Mouse (Mus musculus) lung, adult 2 months (tissue): ENCODE data around the gene Psmd8.

Source experiments
- CTCF ChIP-seq: fragments of 200-500 bp; IDR thresholded peaks from 2 replicates; pipeline ENCODE4 v1.5.1; 2011; ENCODE audit warnings: mild to moderate bottlenecking, low read length, control low read depth; ENCODE audit not compliant: insufficient read depth
- POLR2A ChIP-seq: fragments of 200-500 bp; IDR thresholded peaks from 2 replicates; pipeline ENCODE4 v1.6.1; 2011; ENCODE audit warnings: low read depth, mild to moderate bottlenecking, control low read depth, low read length, borderline replicate concordance; ENCODE audit errors: extremely low read depth

DNA sequence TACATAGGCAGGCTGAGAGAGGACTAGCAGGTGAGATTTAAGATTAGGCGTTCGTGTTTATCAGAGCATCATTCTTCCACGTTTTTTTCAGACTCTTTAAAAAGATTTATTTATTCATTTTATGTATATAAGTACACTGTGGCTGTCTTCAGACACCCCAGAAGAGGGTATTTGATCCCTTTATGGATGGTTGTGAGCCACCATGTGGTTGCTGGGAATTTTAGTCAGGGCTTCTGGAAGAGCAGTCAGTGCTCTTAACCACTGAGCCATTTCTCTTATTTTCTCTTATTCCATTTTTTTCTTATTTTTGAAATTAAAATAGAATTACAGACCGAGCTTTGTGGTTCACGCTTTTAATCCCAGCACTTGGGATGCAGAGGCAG, 344 bp upstream of the Psmd8 start:
- TF ChIP-seq CTCF: no peak
- no peak for TF ChIP-seq POLR2A
